Mouse (Mus musculus) left cerebral cortex, adult 2 months (tissue): ENCODE results near the gene Ankrd33b. TPM values are rescaled to one million over a fixed set of nuclear protein-coding genes. Genes with fewer than 3 reads are reported as not detected.

Experiments used
- DNase-seq, 2 experiments: peaks; one replicate each; pipeline ENCODE4 v3.0.0; 2021 to 2022; ENCODE audit warnings: low spot score in 2 of 2, mixed read lengths in 1 of 2; ENCODE audit errors: extremely low spot score in 1 of 2
- H3K27ac ChIP-seq: fragments of 200-600 bp; 2 replicates; pipeline ENCODE4 v1.8.1; 2022
- H3K4me3 ChIP-seq: fragments of 200-600 bp; 2 replicates; pipeline ENCODE4 v1.8.1; 2022
- CTCF ChIP-seq: fragments of 200-600 bp; IDR thresholded peaks from 2 replicates; pipeline ENCODE4 v1.8.1; 2022; ENCODE audit warnings: antibody characterized with exemption, mild to moderate bottlenecking, moderate library complexity
- intact Hi-C: fragments of 180-260 bp; cut with DNase I; formaldehyde crosslinking; loops from one replicate; pipeline ENCODE4 v1.15.1; 2025
- total RNA-seq, 2 experiments: library from RNA; stranded (reverse); gene quantifications; 2 replicates each; pipeline ENCODE4 v1.2.3; 2021

The Ankrd33b gene
- total RNA-seq, 2 experiments from 2014 or later, result 79.6 to 93.7 TPM

GRCm38 (mm10) chr15:31398769-31399168 is 31.2 kb upstream of the Ankrd33b start:
- Histone ChIP-seq H3K4me3 (no peak overlapping the region), H3K27ac (peak overlapping the region; percentile 94)
- TF ChIP-seq CTCF, result no peak
- intact Hi-C loops, result loop anchor here (1.0 kb wide), 1 partner anchor 30 kb away; no protein-coding TSS in a partner anchor
- peak in 1 of 2 experiments; percentile 54 for DNase-seq

GRCm38 (mm10) chr15:31397379-31397778 is 29.9 kb upstream of the Ankrd33b start:
- TF ChIP-seq CTCF, result peak; percentile 39

GRCm38 (mm10) chr15:31396755-31397154 is 29.2 kb upstream of the Ankrd33b start:
- intact Hi-C loops, result loop anchor here (1.0 kb wide), 1 partner anchor 22 kb away; no protein-coding TSS in a partner anchor
- TF ChIP-seq CTCF, result no peak
- peak in 1 of 2 experiments; percentile 48 for DNase-seq
- Histone ChIP-seq H3K27ac (peak overlapping the region; percentile 94), H3K4me3 (no peak overlapping the region)

More at GRCm38 (mm10) chr15:31397379-31397778, 29.9 kb upstream of the Ankrd33b start:
- no peak overlapping the region for H3K4me3 ChIP-seq
- DNase-seq, result no peak
- intact Hi-C loops, result no loop called here
- H3K27ac ChIP-seq, result peak overlapping the region; percentile 94

GRCm38 (mm10) chr15:31395986-31396385 is 28.5 kb upstream of the Ankrd33b start:
- intact Hi-C loops, result loop anchor here (1.0 kb wide), 1 partner anchor 22 kb away; no protein-coding TSS in a partner anchor
- DNase-seq, result no peak
- H3K4me3 ChIP-seq, result no peak overlapping the region
- H3K27ac ChIP-seq, result peak overlapping the region; percentile 94
- TF ChIP-seq CTCF, result no peak

- no peak for TF ChIP-seq CTCF
- peak; percentile 42 to 51 for DNase-seq
- intact Hi-C loops, result loop anchor here (2.0 kb wide), 4 partner anchors 27 to 57 kb away; partner anchors contain the start of gene Ankrd33b
- Histone ChIP-seq H3K27ac (peak overlapping the region; percentile 97), H3K4me3 (no peak overlapping the region)
Measured at GRCm38 (mm10) chr15:31393402-31393801, 25.9 kb upstream of the Ankrd33b start.

- no peak for TF ChIP-seq CTCF
- H3K4me3 ChIP-seq, result no peak overlapping the region
- peak; percentile 64 to 65 for DNase-seq
Measured at GRCm38 (mm10) chr15:31392705-31393104, 25.2 kb upstream of the Ankrd33b start.

GRCm38 (mm10) chr15:31392135-31392534 is 24.6 kb upstream of the Ankrd33b start:
- intact Hi-C loops, result loop anchor here (2.0 kb wide), 4 partner anchors 25 to 55 kb away; partner anchors contain the start of gene Ankrd33b
- TF ChIP-seq CTCF, result no peak
- peak overlapping the region; percentile 97 for H3K27ac ChIP-seq

More at GRCm38 (mm10) chr15:31392705-31393104, 25.2 kb upstream of the Ankrd33b start:
- intact Hi-C loops, result loop anchor here (2.0 kb wide), 4 partner anchors 26 to 56 kb away; partner anchors contain the start of gene Ankrd33b
- H3K27ac ChIP-seq, result peak overlapping the region; percentile 97

GRCm38 (mm10) chr15:31381936-31382468 is 14.5 kb upstream of the Ankrd33b start:
- intact Hi-C loops, result no loop called here
- no peak for TF ChIP-seq CTCF
- Histone ChIP-seq H3K27ac (peak overlapping the region; percentile 13; the same call in 1 of the 2 replicates), H3K4me3 (no peak overlapping the region)
- DNase-seq, result no peak

More at GRCm38 (mm10) chr15:31392135-31392534, 24.6 kb upstream of the Ankrd33b start:
- no peak for DNase-seq
- no peak overlapping the region for H3K4me3 ChIP-seq

- H3K4me3 ChIP-seq, result no peak overlapping the region
- no peak overlapping the region for H3K27ac ChIP-seq
- no peak for TF ChIP-seq CTCF
- intact Hi-C loops, result no loop called here
- no peak for DNase-seq
Measured at GRCm38 (mm10) chr15:31379471-31379870, 11.9 kb upstream of the Ankrd33b start.

GRCm38 (mm10) chr15:31375212-31375611 is 7.7 kb upstream of the Ankrd33b start:
- Histone ChIP-seq H3K27ac (peak overlapping the region; percentile 70), H3K4me3 (no peak overlapping the region)
- intact Hi-C loops, result no loop called here
- TF ChIP-seq CTCF, result no peak
- DNase-seq, result no peak

GRCm38 (mm10) chr15:31369125-31369612 is 1.6 kb upstream of the Ankrd33b start:
- no peak overlapping the region for H3K4me3 ChIP-seq
- TF ChIP-seq CTCF, result no peak
- intact Hi-C loops, result loop anchor here (5.0 kb wide), 1 partner anchor 78 kb away; no protein-coding TSS in a partner anchor
- peak overlapping the region; percentile 96; the same call in 1 of the 2 replicates for H3K27ac ChIP-seq
- no peak for DNase-seq

- peak overlapping the region; percentile 88 for H3K4me3 ChIP-seq
- no peak for DNase-seq
- H3K27ac ChIP-seq, result peak overlapping the region; percentile 96
- no peak for TF ChIP-seq CTCF
- intact Hi-C loops, result loop anchor here (5.0 kb wide), 1 partner anchor 79 kb away; no protein-coding TSS in a partner anchor
Measured at GRCm38 (mm10) chr15:31368556-31368955, 1.0 kb upstream of the Ankrd33b start.
